Mouse (Mus musculus): Measurements from ENCODE around the gene Krtap2-4. TPM values are rescaled to one million over a fixed set of nuclear protein-coding genes. Genes with fewer than 3 reads are reported as not detected.
"Not testable (repeated sequence)": the region's sequence is repeated elsewhere in the genome, so short reads cannot be mapped to it uniquely, and the experiment has no call there.

Gene Krtap2-4
- polyA plus RNA-seq, 1 experiment: not detected

GRCm38 (mm10) chr11:99640926-99641325, 26.3 kb upstream of the Krtap2-4 start:
- Histone ChIP-seq H3K4me3 (ENCODE audit: insufficient read depth, low read depth, low read length) (no peak overlapping the region), H3K4me1 (ENCODE audit: control insufficient read depth, insufficient read depth, low read length) (peaks cover 10% of the 10 kb centered on the region; the same call in 1 of the 2 replicates), H3K27ac (ENCODE audit: insufficient read depth, low read depth, low read length) (no peak overlapping the region)
- TF ChIP-seq CTCF (IDR thresholded peaks at IDR 0.05; ENCODE audit: insufficient read depth, low read depth, low read length) (no peak), POLR2A (IDR thresholded peaks at IDR 0.05; ENCODE audit: insufficient read depth, low read depth, low read length) (no peak)
- 40% methylated on average over 1 of the region's 1 CpGs for WGBS

- WGBS: 23% methylated on average over 1 of the region's 1 CpGs
- Histone ChIP-seq H3K4me3 (ENCODE audit: insufficient read depth, low read depth, low read length) (no peak overlapping the region), H3K4me1 (ENCODE audit: control insufficient read depth, insufficient read depth, low read length) (peaks cover 13% of the 10 kb centered on the region; the same call in 1 of the 2 replicates), H3K27ac (ENCODE audit: insufficient read depth, low read depth, low read length) (peak overlapping the region; percentile 46)
- no peak for TF ChIP-seq CTCF (IDR thresholded peaks at IDR 0.05; ENCODE audit: insufficient read depth, low read depth, low read length)
- no peak for TF ChIP-seq POLR2A (IDR thresholded peaks at IDR 0.05; ENCODE audit: insufficient read depth, low read depth, low read length)
Measured at GRCm38 (mm10) chr11:99637086-99637485, 22.4 kb upstream of the Krtap2-4 start.

- WGBS: 42% methylated on average over 8 of the region's 8 CpGs
- no peak within 1 kb of the TSS for H3K4me3 ChIP-seq (ENCODE audit: insufficient read depth, low read depth, low read length)
- H3K27ac ChIP-seq (ENCODE audit: insufficient read depth, low read depth, low read length): no peak within 1 kb of the TSS
- peaks cover 13% of the 10 kb centered on the region; the same call in 1 of the 2 replicates for H3K4me1 ChIP-seq (ENCODE audit: control insufficient read depth, insufficient read depth, low read length)
- TF ChIP-seq POLR2A (IDR thresholded peaks at IDR 0.05; ENCODE audit: insufficient read depth, low read depth, low read length) (no peak), CTCF (IDR thresholded peaks at IDR 0.05; ENCODE audit: insufficient read depth, low read depth, low read length) (no peak)
Measured at GRCm38 (mm10) chr11:99634653-99635134, 20.0 kb upstream of the Krtap2-4 start, which contains the start of gene Krtap4-2. Gene Krtap4-2 (minus strand): TSS chr11:99635084.

DNA sequence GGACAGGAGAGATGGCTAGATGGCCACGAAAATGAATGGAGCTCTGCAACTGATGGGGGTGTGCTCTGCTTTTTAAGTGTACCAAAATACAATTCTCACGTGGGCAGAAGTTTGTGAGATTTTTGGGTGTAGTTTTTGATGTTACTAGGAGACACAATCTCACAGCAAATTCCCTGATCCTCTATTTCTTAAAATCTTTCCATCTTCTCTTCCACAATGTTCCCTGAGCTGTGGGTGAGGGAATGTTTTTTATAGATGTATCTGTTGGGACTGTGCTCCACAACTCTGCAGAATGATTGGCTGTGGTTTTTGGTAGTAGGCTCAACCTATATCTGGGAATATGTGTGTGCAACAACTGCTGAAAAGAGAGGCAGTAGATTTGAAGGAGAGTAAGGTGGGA, 18.6 kb upstream of the Krtap2-4 start:
- peaks cover 8% of the 10 kb centered on the region; the same call in 1 of the 2 replicates for H3K4me1 ChIP-seq (ENCODE audit: control insufficient read depth, insufficient read depth, low read length)
- H3K4me3 ChIP-seq (ENCODE audit: insufficient read depth, low read depth, low read length): no peak overlapping the region
- TF ChIP-seq POLR2A (IDR thresholded peaks at IDR 0.05; ENCODE audit: insufficient read depth, low read depth, low read length) (no peak), CTCF (IDR thresholded peaks at IDR 0.05; ENCODE audit: insufficient read depth, low read depth, low read length) (no peak)
- H3K27ac ChIP-seq (ENCODE audit: insufficient read depth, low read depth, low read length): no peak overlapping the region
- 56% methylated on average over 2 of the region's 2 CpGs for WGBS

DNA sequence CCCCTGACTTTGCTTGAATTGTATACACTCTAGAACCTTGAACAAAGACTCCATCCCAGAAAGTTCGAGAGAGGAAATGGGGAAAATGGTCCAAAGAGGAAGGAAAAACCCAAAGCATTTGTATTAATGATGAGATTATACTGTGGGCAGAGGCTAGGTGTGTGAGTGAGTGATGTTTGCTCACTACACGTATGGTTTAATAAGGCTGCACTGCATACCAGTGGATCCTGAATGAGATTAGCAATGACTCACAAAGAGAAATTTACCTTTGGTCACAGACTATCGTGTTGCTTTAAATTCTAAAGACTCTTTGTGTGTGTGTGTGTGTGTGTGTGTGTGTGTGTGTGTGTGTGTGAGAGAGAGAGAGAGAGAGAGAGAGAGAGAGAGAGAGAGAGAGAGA, 16.2 kb upstream of the Krtap2-4 start:
- no peak overlapping the region for H3K27ac ChIP-seq (ENCODE audit: insufficient read depth, low read depth, low read length)
- H3K4me3 ChIP-seq (ENCODE audit: insufficient read depth, low read depth, low read length): no peak overlapping the region
- H3K4me1 ChIP-seq (ENCODE audit: control insufficient read depth, insufficient read depth, low read length): peaks cover 6% of the 10 kb centered on the region; the same call in 1 of the 2 replicates
- no peak for TF ChIP-seq CTCF (IDR thresholded peaks at IDR 0.05; ENCODE audit: insufficient read depth, low read depth, low read length)
- TF ChIP-seq POLR2A (IDR thresholded peaks at IDR 0.05; ENCODE audit: insufficient read depth, low read depth, low read length): no peak
- WGBS: 71% methylated on average over 3 of the region's 3 CpGs

GRCm38 (mm10) chr11:99628138-99628537, 13.5 kb upstream of the Krtap2-4 start, which contains the start of gene Krtap4-1:
Gene Krtap4-1 (minus strand): TSS chr11:99628238.
- TF ChIP-seq CTCF (IDR thresholded peaks at IDR 0.05; ENCODE audit: insufficient read depth, low read depth, low read length) (no peak), POLR2A (IDR thresholded peaks at IDR 0.05; ENCODE audit: insufficient read depth, low read depth, low read length) (no peak)
- 74% methylated on average over 4 of the region's 4 CpGs for WGBS
- Histone ChIP-seq H3K4me3 (ENCODE audit: insufficient read depth, low read depth, low read length) (no peak within 1 kb of the TSS), H3K4me1 (ENCODE audit: control insufficient read depth, insufficient read depth, low read length) (no peaks in the 10 kb centered on the region), H3K27ac (ENCODE audit: insufficient read depth, low read depth, low read length) (no peak within 1 kb of the TSS)

DNA sequence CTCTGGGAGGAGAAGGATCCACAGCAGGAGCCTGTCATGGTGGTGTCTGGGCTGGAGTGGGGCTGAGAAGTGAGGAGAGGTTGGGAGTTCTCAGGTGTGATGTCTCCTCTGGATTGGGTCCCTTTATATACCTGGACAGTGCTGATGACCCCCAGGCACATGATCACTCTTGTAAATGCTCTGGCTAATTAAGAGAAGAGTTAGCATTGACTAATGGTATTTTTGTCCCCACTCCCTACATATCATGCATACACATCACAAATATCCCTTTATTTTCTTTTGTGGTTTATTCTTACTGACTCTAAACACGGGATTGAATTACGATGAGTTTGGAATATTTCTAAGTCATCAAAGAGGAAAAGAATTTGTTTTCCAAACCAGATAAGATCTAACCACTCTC, 5.7 kb upstream of the Krtap2-4 start, which contains the start of gene Gm11562:
Gene Gm11562 (minus strand): TSS at position 101 of the 400 bp plus-strand sequence.
- no peak for TF ChIP-seq POLR2A (IDR thresholded peaks at IDR 0.05; ENCODE audit: insufficient read depth, low read depth, low read length)
- TF ChIP-seq CTCF (IDR thresholded peaks at IDR 0.05; ENCODE audit: insufficient read depth, low read depth, low read length): no peak
- Histone ChIP-seq H3K4me1 (ENCODE audit: control insufficient read depth, insufficient read depth, low read length) (no peaks in the 10 kb centered on the region), H3K27ac (ENCODE audit: insufficient read depth, low read depth, low read length) (no peak within 1 kb of the TSS), H3K4me3 (ENCODE audit: insufficient read depth, low read depth, low read length) (no peak within 1 kb of the TSS)
- WGBS: 94% methylated on average over 2 of the region's 2 CpGs

GRCm38 (mm10) chr11:99610089-99610488, 4.6 kb downstream of the Krtap2-4 start, which contains the start of gene Gm11937:
Gene Gm11937 (minus strand): TSS chr11:99610189.
- not testable (repeated sequence) for H3K4me1 ChIP-seq (ENCODE audit: control insufficient read depth, insufficient read depth, low read length); H3K27ac ChIP-seq (ENCODE audit: insufficient read depth, low read depth, low read length); H3K4me3 ChIP-seq (ENCODE audit: insufficient read depth, low read depth, low read length)
- 89% methylated on average over 1 of the region's 2 CpGs for WGBS

GRCm38 (mm10) chr11:99609126-99609525, 5.5 kb downstream of the Krtap2-4 start:
- no peak for TF ChIP-seq CTCF (IDR thresholded peaks at IDR 0.05; ENCODE audit: insufficient read depth, low read depth, low read length)
- Histone ChIP-seq H3K4me3 (ENCODE audit: insufficient read depth, low read depth, low read length) (no peak overlapping the region), H3K27ac (ENCODE audit: insufficient read depth, low read depth, low read length) (no peak overlapping the region), H3K4me1 (ENCODE audit: control insufficient read depth, insufficient read depth, low read length) (no peaks in the 10 kb centered on the region)
- WGBS: 83% methylated on average over 1 of the region's 1 CpGs

GRCm38 (mm10) chr11:99603208-99603607, 11.4 kb downstream of the Krtap2-4 start, which contains the start of gene Gm11938:
Gene Gm11938 (minus strand): TSS chr11:99603308.
- not testable (repeated sequence) for H3K27ac ChIP-seq (ENCODE audit: insufficient read depth, low read depth, low read length); H3K4me3 ChIP-seq (ENCODE audit: insufficient read depth, low read depth, low read length); H3K4me1 ChIP-seq (ENCODE audit: control insufficient read depth, insufficient read depth, low read length)
- WGBS: 70% methylated on average over 1 of the region's 1 CpGs

- 80% methylated on average over 6 of the region's 6 CpGs for WGBS
- H3K4me3 ChIP-seq (ENCODE audit: insufficient read depth, low read depth, low read length): not testable (repeated sequence)
Measured at GRCm38 (mm10) chr11:99597742-99598141, 16.9 kb downstream of the Krtap2-4 start, which contains the start of gene Krtap9-3. Gene Krtap9-3 (minus strand): TSS chr11:99598105.

More at GRCm38 (mm10) chr11:99597742-99598141, 16.9 kb downstream of the Krtap2-4 start, which contains the start of gene Krtap9-3:
- not testable (repeated sequence) for H3K27ac ChIP-seq (ENCODE audit: insufficient read depth, low read depth, low read length); H3K4me1 ChIP-seq (ENCODE audit: control insufficient read depth, insufficient read depth, low read length)

All from olfactory bulb, adult 2 months (tissue).